Mouse (Mus musculus): Measurements from ENCODE around the gene Zeb2.

The Zeb2 gene

DNA sequence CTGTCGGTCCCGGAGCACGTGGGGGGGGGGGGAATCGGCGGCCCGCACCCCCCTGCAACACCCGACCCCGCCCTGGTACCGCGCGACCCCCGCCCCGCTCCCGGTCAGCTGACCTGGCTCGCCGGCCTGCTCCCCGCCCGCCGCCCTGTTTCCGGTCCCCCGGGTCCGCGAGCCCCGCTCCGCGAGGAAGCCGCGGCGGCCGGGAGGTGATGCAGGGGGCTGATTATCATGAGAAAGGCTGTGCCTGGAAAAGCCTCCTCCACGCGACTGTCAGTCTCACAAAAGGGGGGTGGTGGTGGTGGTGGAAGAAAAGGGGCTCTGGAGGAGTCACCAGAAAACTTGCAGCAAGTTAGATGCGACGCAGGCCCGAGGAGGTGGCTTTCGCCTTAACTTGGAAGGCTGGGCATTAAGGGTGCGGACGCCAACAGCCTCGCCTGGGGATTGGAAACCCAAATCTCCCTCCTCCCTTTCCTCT, at the start of gene Zeb2:
Gene Zeb2, minus strand, starts transcription at position 309 of the 475 bp plus-strand sequence.
- peak; percentile 56 to 61 for DNase-seq (ENCODE audit: low spot score in 2 of 2)

- DNase-seq (ENCODE audit: low spot score in 2 of 2) = no peak
These were observed 41.6 kb upstream of the Zeb2 start for GRCm38 (mm10) chr2:45158785-45159184.

- no peak for DNase-seq (ENCODE audit: low spot score in 2 of 2)
These were observed 41.2 kb upstream of the Zeb2 start for GRCm38 (mm10) chr2:45158351-45158782.

GRCm38 (mm10) chr2:45153315-45153714, 36.1 kb upstream of the Zeb2 start:
- no peak for DNase-seq (ENCODE audit: low spot score in 2 of 2)

DNA sequence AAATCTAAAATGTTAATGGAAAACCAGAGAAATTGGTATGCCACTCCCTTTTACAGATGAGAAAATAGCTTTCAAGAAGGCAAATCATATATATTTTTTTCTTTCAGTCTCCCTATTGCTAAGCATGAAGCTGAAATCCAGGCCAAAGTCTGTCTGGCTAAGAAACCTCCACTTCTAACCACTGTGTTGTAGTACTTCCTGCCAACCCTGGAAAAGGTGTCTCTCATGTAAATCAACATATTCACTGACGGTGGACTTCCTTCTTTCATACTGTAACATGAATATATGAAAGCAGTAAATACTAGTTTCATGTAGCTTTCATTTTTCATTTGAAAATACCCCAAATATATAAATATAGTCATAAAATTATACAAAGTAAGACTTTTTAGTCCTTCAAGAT, 26.0 kb upstream of the Zeb2 start:
- no peak for DNase-seq (ENCODE audit: low spot score in 2 of 2)

DNA sequence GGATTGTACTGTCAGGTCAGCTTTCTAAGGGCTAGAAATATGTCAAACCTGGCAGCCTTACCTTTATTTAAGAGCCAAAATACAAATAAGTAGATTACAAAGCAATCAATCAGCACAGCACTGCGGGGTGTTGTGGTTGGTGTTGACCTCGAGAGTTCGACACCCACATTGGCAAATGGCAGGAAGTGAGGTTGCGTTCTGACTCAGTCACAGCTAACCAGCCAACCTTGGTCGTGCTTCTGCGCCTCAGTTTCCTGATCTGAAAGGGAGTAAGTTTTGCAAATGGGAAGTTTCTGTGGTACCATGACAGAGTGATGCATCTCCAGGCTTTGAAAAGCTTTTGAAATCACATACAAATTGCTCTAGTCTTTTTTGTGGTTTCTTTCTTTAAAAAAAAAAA, 21.7 kb upstream of the Zeb2 start:
- DNase-seq (ENCODE audit: low spot score in 2 of 2) = no peak

DNA sequence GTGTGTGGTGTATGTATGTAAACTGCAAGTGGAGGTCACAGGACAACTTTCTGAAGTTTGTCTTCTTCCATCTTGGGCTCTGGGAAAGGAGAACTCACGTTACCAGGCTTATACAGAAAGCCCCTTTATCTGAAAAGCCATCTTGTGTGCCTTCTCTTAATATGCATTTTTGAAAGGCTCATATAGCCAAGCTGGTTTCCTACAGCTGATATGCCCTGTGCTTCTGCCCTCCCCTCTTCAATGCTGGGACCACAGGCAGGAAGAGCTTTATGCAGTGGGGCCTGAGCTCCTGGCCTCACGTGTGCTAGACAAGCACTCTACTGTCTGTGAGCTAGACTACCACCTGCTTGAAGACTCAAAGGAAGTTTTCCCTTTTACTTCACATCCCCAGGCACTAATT, 19.6 kb upstream of the Zeb2 start:
- DNase-seq (ENCODE audit: low spot score in 2 of 2) = no peak

- no peak for DNase-seq (ENCODE audit: low spot score in 2 of 2)
These were observed 16.0 kb upstream of the Zeb2 start for GRCm38 (mm10) chr2:45133225-45133624.

- no peak for DNase-seq (ENCODE audit: low spot score in 2 of 2)
These were observed 13.4 kb upstream of the Zeb2 start for GRCm38 (mm10) chr2:45130461-45131156.

DNA sequence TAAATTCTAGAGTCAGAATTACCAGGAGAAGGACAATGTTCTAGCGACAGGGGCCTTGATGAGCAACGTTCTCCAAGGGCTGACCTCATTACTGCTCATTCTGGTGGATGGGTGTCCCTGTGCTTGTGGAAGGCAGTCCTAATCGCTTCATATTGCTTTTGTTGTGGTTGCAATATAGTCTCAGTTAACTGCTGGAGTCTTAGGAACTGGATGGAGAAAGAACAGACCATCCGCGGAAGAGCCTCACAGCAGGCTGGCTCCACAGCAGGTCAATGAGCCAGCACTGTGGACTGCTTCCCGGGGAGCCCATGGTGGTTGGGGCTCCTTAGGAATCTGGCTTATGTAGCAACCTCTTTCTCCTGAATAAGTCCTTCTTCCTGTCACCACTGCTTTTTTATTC, 12.4 kb upstream of the Zeb2 start:
- DNase-seq (ENCODE audit: low spot score in 2 of 2) = no peak

GRCm38 (mm10) chr2:45128696-45129095, 11.5 kb upstream of the Zeb2 start:
- DNase-seq (ENCODE audit: low spot score in 2 of 2) = no peak

GRCm38 (mm10) chr2:45126401-45126800, 9.2 kb upstream of the Zeb2 start:
- no peak for DNase-seq (ENCODE audit: low spot score in 2 of 2)

- no peak for DNase-seq (ENCODE audit: low spot score in 2 of 2)
These were observed 8.0 kb upstream of the Zeb2 start for GRCm38 (mm10) chr2:45125181-45125580.

GRCm38 (mm10) chr2:45123490-45123889, 6.3 kb upstream of the Zeb2 start:
- no peak for DNase-seq (ENCODE audit: low spot score in 2 of 2)

GRCm38 (mm10) chr2:45118121-45118520, 926 bp upstream of the Zeb2 start:
- DNase-seq (ENCODE audit: low spot score in 2 of 2) = no peak

- no peak for DNase-seq (ENCODE audit: low spot score in 2 of 2)
These were observed 397 bp upstream of the Zeb2 start for GRCm38 (mm10) chr2:45117592-45117991.

DNA sequence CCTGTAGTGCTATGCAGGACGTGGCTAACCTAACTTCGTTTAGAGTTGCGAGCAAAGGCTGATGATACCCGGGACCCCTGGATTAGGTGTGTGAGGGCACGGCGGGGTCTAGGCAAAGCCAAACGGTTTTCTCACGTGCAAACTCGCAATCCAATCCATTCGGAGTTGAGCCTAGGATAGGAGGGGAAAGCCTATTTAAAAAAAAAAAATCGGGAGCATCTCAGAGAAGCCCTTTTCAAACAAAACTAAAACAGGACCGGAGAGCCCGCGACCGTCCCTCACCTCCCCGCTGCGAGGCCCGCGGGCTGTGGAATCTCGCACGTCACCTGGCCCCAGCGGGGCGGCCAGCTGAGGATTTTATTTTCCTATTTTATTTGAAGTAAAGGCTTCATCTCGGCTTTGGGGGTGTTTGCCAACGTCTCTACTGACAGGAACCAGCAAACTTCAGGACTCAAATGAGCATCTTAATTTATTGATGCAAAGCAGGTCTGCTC, 617 bp downstream of the Zeb2 start:
- DNase-seq (ENCODE audit: low spot score in 2 of 2) = no peak

GRCm38 (mm10) chr2:45115720-45116495, 1.3 kb downstream of the Zeb2 start:
- DNase-seq (ENCODE audit: low spot score in 2 of 2) = peak in 1 of 2 experiments; percentile 38

- no peak for DNase-seq (ENCODE audit: low spot score in 2 of 2)
These were observed 2.0 kb downstream of the Zeb2 start for GRCm38 (mm10) chr2:45115211-45115610.

GRCm38 (mm10) chr2:45114596-45114995, 2.6 kb downstream of the Zeb2 start:
- no peak for DNase-seq (ENCODE audit: low spot score in 2 of 2)

- DNase-seq (ENCODE audit: low spot score in 2 of 2) = no peak
These were observed 3.3 kb downstream of the Zeb2 start for GRCm38 (mm10) chr2:45113912-45114311.

DNA sequence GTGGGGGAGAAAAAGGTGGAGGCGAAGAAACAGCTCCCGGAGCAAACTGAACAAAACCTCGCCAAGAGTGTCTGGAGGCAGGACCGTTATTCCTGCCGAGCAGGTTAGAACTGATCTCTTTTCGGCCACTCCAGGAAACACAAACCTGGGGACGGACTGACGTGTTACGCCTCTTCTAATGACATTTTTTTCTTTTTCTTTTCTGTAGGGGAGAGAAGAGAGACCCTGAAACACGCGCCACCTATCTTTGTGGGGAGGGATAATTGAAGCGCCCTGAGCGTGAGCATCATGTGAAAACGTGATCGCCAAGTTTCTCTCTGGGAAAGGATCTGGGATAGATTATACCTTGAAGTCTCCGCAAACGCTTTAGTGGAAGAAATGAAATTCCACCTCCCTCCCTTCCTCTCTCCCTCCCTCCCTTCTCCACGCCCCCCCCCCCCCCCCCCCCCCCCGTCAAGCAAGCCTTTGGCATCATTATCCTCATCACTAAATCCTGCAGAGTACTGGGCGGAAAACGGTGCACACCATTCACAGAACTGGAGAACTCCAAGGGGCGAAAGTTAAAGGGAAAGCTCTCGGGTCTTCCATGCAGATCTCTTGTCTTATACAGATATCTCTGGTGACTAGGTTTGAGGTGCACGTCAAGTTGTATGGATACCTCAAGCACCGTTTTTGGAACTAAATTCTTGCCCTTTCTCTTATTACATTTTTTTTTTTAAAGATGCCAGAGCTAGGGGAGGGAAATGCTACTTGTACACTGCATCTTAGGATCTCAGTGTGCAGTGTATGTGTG, 4.1 kb downstream of the Zeb2 start:
- DNase-seq (ENCODE audit: low spot score in 2 of 2) = peak; percentile 39 to 49

All from frontal cortex, postnatal 25 days (tissue).